Mouse (Mus musculus): Measurements from ENCODE around the gene Ndufaf8. TPM values are rescaled to one million over a fixed set of nuclear protein-coding genes. Genes with fewer than 3 reads are reported as not detected.
A peak's percentile ranks its signal among the peaks of the same experiment; 100 is the strongest.

Gene Ndufaf8
- total and polyA plus RNA-seq, 2 experiments from 2014 or later, result 57.0 to 64.8 TPM

DNA sequence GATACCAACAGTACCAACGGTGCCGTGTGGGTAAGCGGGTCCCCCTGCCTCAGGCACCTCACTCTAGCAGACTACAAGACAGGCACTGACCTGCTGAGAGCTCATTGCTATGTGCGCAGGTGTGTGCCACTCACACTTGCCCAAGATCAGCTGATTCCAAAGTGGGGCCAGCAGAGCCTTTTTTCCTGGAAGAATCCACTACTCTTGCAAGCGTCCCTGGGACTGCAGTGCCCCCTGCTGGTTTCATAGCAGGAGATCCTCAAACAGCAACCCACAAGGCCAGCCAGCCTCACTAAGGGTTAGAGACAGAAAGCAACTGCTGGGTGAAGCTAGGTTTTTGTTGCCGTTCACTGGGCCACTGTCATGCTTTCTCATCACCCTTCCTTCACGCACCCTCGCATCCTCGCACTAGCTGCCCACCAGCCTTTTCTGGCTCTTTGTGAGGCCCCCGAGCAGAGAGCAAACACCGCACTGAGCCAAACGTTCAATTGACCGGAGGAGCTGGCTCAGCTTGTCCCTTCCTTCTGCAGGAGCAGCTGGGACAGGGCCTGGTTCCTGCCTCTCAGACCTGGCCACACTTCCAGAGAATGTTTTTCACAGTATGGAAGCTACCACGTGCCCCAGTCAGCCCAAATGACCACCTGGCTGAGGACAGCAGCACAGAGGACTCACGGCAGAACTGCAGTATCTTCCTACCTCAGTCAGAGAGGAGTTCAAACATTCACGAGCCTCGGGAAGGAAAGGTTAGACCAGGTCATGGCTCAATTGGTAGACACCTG, 22.1 kb downstream of the Ndufaf8 start:
- Histone ChIP-seq H3K4me1 (ENCODE audit: insufficient read depth, low read length) (no peaks in the 10 kb centered on the region), H3K27ac (ENCODE audit: low read depth, low read length) (no peak overlapping the region), H3K27me3 (ENCODE audit: insufficient read depth, low read length) (no peaks in the 10 kb centered on the region), H3K9ac (replicated peaks; ENCODE audit: low read length, poor library complexity, severe bottlenecking) (no peak overlapping the region), H3K36me3 (ENCODE audit: insufficient read depth, low read length) (peaks cover 10% of the 10 kb centered on the region), H3K9me3 (ENCODE audit: low read length) (no peaks in the 10 kb centered on the region), H3K4me2 (ENCODE audit: low read depth, low read length, poor library complexity, severe bottlenecking) (no peak overlapping the region), H3K4me3 (ENCODE audit: low read depth, low read length) (no peak overlapping the region)
- 77% methylated on average over 17 of the region's 17 CpGs for WGBS
- peak; percentile 76 for DNase-seq (ENCODE audit: low spot score)
- peak; percentile 77 for TF ChIP-seq CTCF (IDR thresholded peaks at IDR 0.05)
- ATAC-seq (ENCODE audit: low FRiP score), result no peak

DNA sequence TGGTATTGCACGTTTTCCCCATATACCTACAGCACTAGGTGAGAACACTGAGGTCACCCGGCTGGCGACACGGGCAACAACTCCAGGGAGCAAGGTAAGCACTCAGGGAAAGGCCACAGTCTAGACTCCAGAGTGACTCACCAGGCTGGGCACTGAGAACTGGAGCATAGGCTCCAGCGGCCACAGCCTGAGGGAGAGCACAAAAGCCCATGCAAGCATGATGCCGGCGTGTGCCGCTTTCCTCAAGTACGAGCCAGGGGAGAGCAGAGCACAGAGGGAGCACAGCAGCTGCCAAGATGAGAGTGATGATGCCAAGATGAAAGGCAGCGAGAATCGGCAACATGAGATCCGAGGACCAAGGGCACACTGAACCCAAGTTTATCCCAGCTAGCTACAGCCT, 23.4 kb downstream of the Ndufaf8 start:
- peak; percentile 52 for DNase-seq (ENCODE audit: low spot score)
- H3K4me3 ChIP-seq (ENCODE audit: low read depth, low read length), result no peak overlapping the region
- 78% methylated on average over 12 of the region's 12 CpGs for WGBS

DNA sequence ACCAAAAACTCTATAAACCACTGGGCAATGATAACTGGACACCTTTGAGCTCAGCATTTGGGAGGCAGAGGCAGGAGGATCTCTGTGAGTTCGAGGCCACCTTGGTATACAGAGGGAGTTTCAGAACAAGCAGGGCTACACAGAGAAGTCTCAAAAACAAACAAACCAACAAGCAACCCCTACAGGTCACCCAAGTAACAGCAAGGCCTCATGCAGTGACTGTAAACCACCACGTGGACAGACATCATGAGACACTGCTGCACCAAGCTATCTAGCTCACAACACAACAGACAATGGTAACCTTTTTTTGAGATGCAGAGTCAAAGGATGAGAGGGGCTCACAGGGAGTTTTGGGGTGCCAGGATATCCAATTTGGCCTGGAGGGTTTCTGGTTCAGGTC, 28.1 kb downstream of the Ndufaf8 start:
- WGBS, result 89% methylated on average over 2 of the region's 2 CpGs
- ATAC-seq (ENCODE audit: low FRiP score), result no peak

More for the DNA sequence above, 23.4 kb downstream of the Ndufaf8 start:
- ATAC-seq (ENCODE audit: low FRiP score), result no peak
- Histone ChIP-seq H3K27me3 (ENCODE audit: insufficient read depth, low read length) (no peaks in the 10 kb centered on the region), H3K4me1 (ENCODE audit: insufficient read depth, low read length) (no peaks in the 10 kb centered on the region), H3K9me3 (ENCODE audit: low read length) (no peaks in the 10 kb centered on the region), H3K36me3 (ENCODE audit: insufficient read depth, low read length) (peaks cover 4% of the 10 kb centered on the region), H3K4me2 (ENCODE audit: low read depth, low read length, poor library complexity, severe bottlenecking) (no peak overlapping the region), H3K27ac (ENCODE audit: low read depth, low read length) (no peak overlapping the region), H3K9ac (replicated peaks; ENCODE audit: low read length, poor library complexity, severe bottlenecking) (no peak overlapping the region)
- no peak for TF ChIP-seq CTCF (IDR thresholded peaks at IDR 0.05)

DNA sequence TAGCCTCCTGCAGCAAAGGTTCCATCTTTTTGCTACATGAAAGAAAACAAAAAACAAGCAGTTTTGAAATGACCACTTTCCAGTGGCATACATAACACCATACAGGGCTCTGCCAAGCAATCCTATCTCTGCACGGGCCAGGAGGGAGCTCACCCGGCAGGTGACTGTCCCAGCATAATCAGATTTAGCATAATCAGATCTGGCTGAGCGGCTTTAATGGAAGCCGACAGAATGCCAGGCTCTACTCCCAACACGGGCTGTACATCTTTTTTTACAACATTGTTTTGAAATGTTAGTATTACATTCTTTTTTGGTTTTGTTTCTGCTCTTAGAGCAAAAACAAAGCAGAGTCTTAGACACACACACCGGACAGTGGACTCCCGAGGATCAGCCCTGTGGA, 30.6 kb downstream of the Ndufaf8 start:
- Histone ChIP-seq H3K36me3 (ENCODE audit: insufficient read depth, low read length) (peaks cover 26% of the 10 kb centered on the region), H3K4me3 (ENCODE audit: low read depth, low read length) (no peak overlapping the region), H3K9me3 (ENCODE audit: low read length) (no peaks in the 10 kb centered on the region), H3K4me1 (ENCODE audit: insufficient read depth, low read length) (no peaks in the 10 kb centered on the region), H3K27me3 (ENCODE audit: insufficient read depth, low read length) (no peaks in the 10 kb centered on the region), H3K27ac (ENCODE audit: low read depth, low read length) (no peak overlapping the region), H3K4me2 (ENCODE audit: low read depth, low read length, poor library complexity, severe bottlenecking) (no peak overlapping the region), H3K9ac (replicated peaks; ENCODE audit: low read length, poor library complexity, severe bottlenecking) (no peak overlapping the region)
- TF ChIP-seq CTCF (IDR thresholded peaks at IDR 0.05), result no peak
- no peak for DNase-seq (ENCODE audit: low spot score)
- 61% methylated on average over 7 of the region's 7 CpGs for WGBS
- no peak for ATAC-seq (ENCODE audit: low FRiP score)

More for the DNA sequence above, 28.1 kb downstream of the Ndufaf8 start:
- peaks cover 22% of the 10 kb centered on the region for H3K36me3 ChIP-seq (ENCODE audit: insufficient read depth, low read length)
- no peak overlapping the region for H3K4me3 ChIP-seq (ENCODE audit: low read depth, low read length)
- H3K27ac ChIP-seq (ENCODE audit: low read depth, low read length), result no peak overlapping the region
- no peaks in the 10 kb centered on the region for H3K4me1 ChIP-seq (ENCODE audit: insufficient read depth, low read length)
- no peak for DNase-seq (ENCODE audit: low spot score)
- H3K9me3 ChIP-seq (ENCODE audit: low read length), result no peaks in the 10 kb centered on the region
- H3K27me3 ChIP-seq (ENCODE audit: insufficient read depth, low read length), result no peaks in the 10 kb centered on the region
- TF ChIP-seq CTCF (IDR thresholded peaks at IDR 0.05), result no peak
- no peak overlapping the region for H3K4me2 ChIP-seq (ENCODE audit: low read depth, low read length, poor library complexity, severe bottlenecking)
- no peak overlapping the region for H3K9ac ChIP-seq (replicated peaks; ENCODE audit: low read length, poor library complexity, severe bottlenecking)

DNA sequence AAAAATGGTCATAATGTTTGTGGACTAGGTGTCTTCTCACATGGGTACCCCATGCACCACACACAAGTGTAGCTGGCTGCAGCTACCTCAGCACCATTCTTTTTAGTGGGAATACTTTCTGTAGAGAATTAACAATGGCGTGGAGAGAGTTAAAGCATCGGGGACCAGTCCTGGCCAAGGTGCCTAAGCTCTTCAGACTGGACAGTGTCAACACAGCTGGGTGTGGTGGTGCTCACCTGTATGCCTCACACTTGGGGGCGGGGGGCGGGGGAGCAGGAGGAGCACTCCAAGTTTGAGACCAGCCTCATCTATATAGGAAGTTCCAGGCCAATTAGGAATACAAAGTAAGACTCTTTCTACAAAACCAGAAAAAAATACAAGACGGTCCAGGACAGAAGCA, 35.4 kb downstream of the Ndufaf8 start:
- H3K27ac ChIP-seq (ENCODE audit: low read depth, low read length), result no peak overlapping the region
- TF ChIP-seq CTCF (IDR thresholded peaks at IDR 0.05), result no peak
- no peaks in the 10 kb centered on the region for H3K9me3 ChIP-seq (ENCODE audit: low read length)
- peaks cover 24% of the 10 kb centered on the region for H3K36me3 ChIP-seq (ENCODE audit: insufficient read depth, low read length)
- no peak overlapping the region for H3K4me3 ChIP-seq (ENCODE audit: low read depth, low read length)
- H3K4me1 ChIP-seq (ENCODE audit: insufficient read depth, low read length), result no peaks in the 10 kb centered on the region
- no peak overlapping the region for H3K9ac ChIP-seq (replicated peaks; ENCODE audit: low read length, poor library complexity, severe bottlenecking)
- DNase-seq (ENCODE audit: low spot score) (no peak), ATAC-seq (ENCODE audit: low FRiP score) (no peak)
- no peak overlapping the region for H3K4me2 ChIP-seq (ENCODE audit: low read depth, low read length, poor library complexity, severe bottlenecking)
- no peaks in the 10 kb centered on the region for H3K27me3 ChIP-seq (ENCODE audit: insufficient read depth, low read length)
- WGBS, result 94% methylated on average over 5 of the region's 5 CpGs

DNA sequence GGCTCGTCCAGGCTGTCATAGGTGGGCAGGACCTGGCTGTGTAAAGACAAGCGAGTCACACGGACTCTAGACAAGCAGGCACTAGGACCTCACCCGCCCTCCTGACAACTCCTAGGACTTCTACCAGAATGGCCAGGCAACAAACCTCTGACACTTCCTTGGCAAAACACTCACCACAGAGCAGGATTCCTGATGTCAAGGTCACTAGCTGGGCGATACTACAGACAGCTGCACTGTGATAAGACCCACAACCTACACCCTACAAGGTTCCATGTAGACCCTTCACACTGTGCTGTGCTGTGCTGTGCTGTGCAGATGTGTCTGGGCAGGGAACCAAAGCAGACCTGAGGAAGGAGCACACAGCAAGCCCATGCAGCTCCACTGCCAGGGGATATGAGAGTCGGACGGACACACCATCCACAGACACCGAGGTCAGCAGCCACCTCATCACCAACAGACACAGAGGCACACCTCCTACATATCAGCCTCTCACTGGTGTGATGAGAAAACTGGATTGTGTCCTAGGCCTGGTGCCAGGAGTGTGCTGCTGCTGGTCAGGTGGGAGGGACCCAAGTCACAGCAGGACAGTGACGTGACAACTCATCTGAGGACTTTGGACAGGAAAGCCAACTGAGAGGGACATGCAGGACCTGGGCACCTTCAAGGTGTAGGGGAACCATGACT, 36.3 kb downstream of the Ndufaf8 start:
- peaks cover 23% of the 10 kb centered on the region for H3K36me3 ChIP-seq (ENCODE audit: insufficient read depth, low read length)
- H3K27ac ChIP-seq (ENCODE audit: low read depth, low read length), result no peak overlapping the region
- 92% methylated on average over 9 of the region's 9 CpGs for WGBS
- ATAC-seq (ENCODE audit: low FRiP score) (no peak), DNase-seq (ENCODE audit: low spot score) (no peak)
- H3K4me2 ChIP-seq (ENCODE audit: low read depth, low read length, poor library complexity, severe bottlenecking), result no peak overlapping the region
- H3K9me3 ChIP-seq (ENCODE audit: low read length), result no peaks in the 10 kb centered on the region
- H3K9ac ChIP-seq (replicated peaks; ENCODE audit: low read length, poor library complexity, severe bottlenecking), result no peak overlapping the region
- no peak overlapping the region for H3K4me3 ChIP-seq (ENCODE audit: low read depth, low read length)
- no peaks in the 10 kb centered on the region for H3K4me1 ChIP-seq (ENCODE audit: insufficient read depth, low read length)
- no peaks in the 10 kb centered on the region for H3K27me3 ChIP-seq (ENCODE audit: insufficient read depth, low read length)
- TF ChIP-seq CTCF (IDR thresholded peaks at IDR 0.05), result no peak

Measured in midbrain, postnatal 0 days (tissue).